Mouse (Mus musculus): Measurements from ENCODE around the gene Ncs1. TPM values are rescaled to one million over a fixed set of nuclear protein-coding genes. Genes with fewer than 3 reads are reported as not detected.

Ncs1 gene
- polyA plus RNA-seq, 1 experiment, result 0.75 TPM

- peaks cover 18% of the 10 kb centered on the region for H3K36me3 ChIP-seq (ENCODE audit: control insufficient read depth, insufficient read depth, low read length)
- H3K27ac ChIP-seq (ENCODE audit: insufficient read depth, low read depth, low read length), result no peak overlapping the region
- H3K4me1 ChIP-seq (ENCODE audit: control insufficient read depth, insufficient read depth, insufficient read length, low read length), result no peaks in the 10 kb centered on the region
- H3K4me3 ChIP-seq (ENCODE audit: low read depth, low read length), result no peak overlapping the region
- 61% methylated on average over 3 of the region's 3 CpGs for whole genome bisulfite sequencing
- TF ChIP-seq POLR2A (IDR thresholded peaks at IDR 0.05; ENCODE audit: low read depth, low read length) (no peak), CTCF (IDR thresholded peaks at IDR 0.05; ENCODE audit: extremely low read depth, insufficient read length, insufficient replicate concordance, low read depth, low read length) (no peak)
- H3K27me3 ChIP-seq (ENCODE audit: control insufficient read depth, insufficient read depth, low read length), result no peaks in the 10 kb centered on the region
These were observed 27.0 kb upstream of the Ncs1 start for GRCm38 (mm10) chr2:31218611-31219010.

GRCm38 (mm10) chr2:31219470-31219869 is 26.2 kb upstream of the Ncs1 start:
- 76% methylated on average over 6 of the region's 6 CpGs for WGBS
- no peak for TF ChIP-seq POLR2A (IDR thresholded peaks at IDR 0.05; ENCODE audit: low read depth, low read length)

GRCm38 (mm10) chr2:31220844-31221243 is 24.8 kb upstream of the Ncs1 start:
- TF ChIP-seq POLR2A (IDR thresholded peaks at IDR 0.05; ENCODE audit: low read depth, low read length) (no peak), CTCF (IDR thresholded peaks at IDR 0.05; ENCODE audit: extremely low read depth, insufficient read length, insufficient replicate concordance, low read depth, low read length) (no peak)
- Histone ChIP-seq H3K27ac (ENCODE audit: insufficient read depth, low read depth, low read length) (no peak overlapping the region), H3K27me3 (ENCODE audit: control insufficient read depth, insufficient read depth, low read length) (no peaks in the 10 kb centered on the region), H3K4me1 (ENCODE audit: control insufficient read depth, insufficient read depth, insufficient read length, low read length) (no peaks in the 10 kb centered on the region), H3K4me3 (ENCODE audit: low read depth, low read length) (no peak overlapping the region), H3K36me3 (ENCODE audit: control insufficient read depth, insufficient read depth, low read length) (no peaks in the 10 kb centered on the region; the same call in 1 of the 2 replicates)
- WGBS, result 54% methylated on average over 7 of the region's 7 CpGs

More at GRCm38 (mm10) chr2:31219470-31219869, 26.2 kb upstream of the Ncs1 start:
- peaks cover 10% of the 10 kb centered on the region for H3K36me3 ChIP-seq (ENCODE audit: control insufficient read depth, insufficient read depth, low read length)
- H3K27ac ChIP-seq (ENCODE audit: insufficient read depth, low read depth, low read length), result no peak overlapping the region
- no peak overlapping the region for H3K4me3 ChIP-seq (ENCODE audit: low read depth, low read length)
- no peaks in the 10 kb centered on the region for H3K4me1 ChIP-seq (ENCODE audit: control insufficient read depth, insufficient read depth, insufficient read length, low read length)
- no peaks in the 10 kb centered on the region for H3K27me3 ChIP-seq (ENCODE audit: control insufficient read depth, insufficient read depth, low read length)

GRCm38 (mm10) chr2:31221582-31221981 is 24.0 kb upstream of the Ncs1 start:
- no peak overlapping the region for H3K4me3 ChIP-seq (ENCODE audit: low read depth, low read length)
- H3K27ac ChIP-seq (ENCODE audit: insufficient read depth, low read depth, low read length), result no peak overlapping the region
- no peaks in the 10 kb centered on the region for H3K36me3 ChIP-seq (ENCODE audit: control insufficient read depth, insufficient read depth, low read length)
- no peaks in the 10 kb centered on the region for H3K27me3 ChIP-seq (ENCODE audit: control insufficient read depth, insufficient read depth, low read length)
- no peak for TF ChIP-seq CTCF (IDR thresholded peaks at IDR 0.05; ENCODE audit: extremely low read depth, insufficient read length, insufficient replicate concordance, low read depth, low read length)
- TF ChIP-seq POLR2A (IDR thresholded peaks at IDR 0.05; ENCODE audit: low read depth, low read length), result no peak
- H3K4me1 ChIP-seq (ENCODE audit: control insufficient read depth, insufficient read depth, insufficient read length, low read length), result no peaks in the 10 kb centered on the region
- 65% methylated on average over 5 of the region's 5 CpGs for WGBS

GRCm38 (mm10) chr2:31228768-31229311 is 16.8 kb upstream of the Ncs1 start:
- 78% methylated on average over 1 of the region's 1 CpGs for WGBS
- Histone ChIP-seq H3K27me3 (ENCODE audit: control insufficient read depth, insufficient read depth, low read length) (no peaks in the 10 kb centered on the region), H3K4me3 (ENCODE audit: low read depth, low read length) (no peak overlapping the region), H3K4me1 (ENCODE audit: control insufficient read depth, insufficient read depth, insufficient read length, low read length) (no peaks in the 10 kb centered on the region), H3K27ac (ENCODE audit: insufficient read depth, low read depth, low read length) (no peak overlapping the region), H3K36me3 (ENCODE audit: control insufficient read depth, insufficient read depth, low read length) (no peaks in the 10 kb centered on the region)
- TF ChIP-seq CTCF (IDR thresholded peaks at IDR 0.05; ENCODE audit: extremely low read depth, insufficient read length, insufficient replicate concordance, low read depth, low read length), result no peak
- TF ChIP-seq POLR2A (IDR thresholded peaks at IDR 0.05; ENCODE audit: low read depth, low read length), result no peak

GRCm38 (mm10) chr2:31239203-31239696 is 6.4 kb upstream of the Ncs1 start:
- Histone ChIP-seq H3K4me1 (ENCODE audit: control insufficient read depth, insufficient read depth, insufficient read length, low read length) (no peaks in the 10 kb centered on the region), H3K36me3 (ENCODE audit: control insufficient read depth, insufficient read depth, low read length) (no peaks in the 10 kb centered on the region), H3K27me3 (ENCODE audit: control insufficient read depth, insufficient read depth, low read length) (no peaks in the 10 kb centered on the region), H3K4me3 (ENCODE audit: low read depth, low read length) (peak overlapping the region; percentile 33), H3K27ac (ENCODE audit: insufficient read depth, low read depth, low read length) (no peak overlapping the region)
- 35% methylated on average over 23 of the region's 23 CpGs for WGBS
- TF ChIP-seq POLR2A (IDR thresholded peaks at IDR 0.05; ENCODE audit: low read depth, low read length), result no peak
- TF ChIP-seq CTCF (IDR thresholded peaks at IDR 0.05; ENCODE audit: extremely low read depth, insufficient read length, insufficient replicate concordance, low read depth, low read length), result no peak

GRCm38 (mm10) chr2:31239833-31240232 is 5.8 kb upstream of the Ncs1 start:
- Histone ChIP-seq H3K4me3 (ENCODE audit: low read depth, low read length) (no peak overlapping the region), H3K27me3 (ENCODE audit: control insufficient read depth, insufficient read depth, low read length) (peaks cover 6% of the 10 kb centered on the region; the same call in 1 of the 2 replicates), H3K27ac (ENCODE audit: insufficient read depth, low read depth, low read length) (no peak overlapping the region), H3K4me1 (ENCODE audit: control insufficient read depth, insufficient read depth, insufficient read length, low read length) (no peaks in the 10 kb centered on the region), H3K36me3 (ENCODE audit: control insufficient read depth, insufficient read depth, low read length) (no peaks in the 10 kb centered on the region)
- WGBS, result 75% methylated on average over 6 of the region's 6 CpGs
- TF ChIP-seq POLR2A (IDR thresholded peaks at IDR 0.05; ENCODE audit: low read depth, low read length) (no peak), CTCF (IDR thresholded peaks at IDR 0.05; ENCODE audit: extremely low read depth, insufficient read length, insufficient replicate concordance, low read depth, low read length) (no peak)
